Mouse (Mus musculus) cerebellum, adult 2 months (tissue): ENCODE measurements around the gene Rpl15.
"Not testable (repeated sequence)": the region's sequence is repeated elsewhere in the genome, so short reads cannot be mapped to it uniquely, and the experiment has no call there.

Experiments
- CTCF ChIP-seq: fragments of 200-500 bp; IDR thresholded peaks from 2 replicates; pipeline ENCODE4 v1.5.1; 2011; ENCODE audit warnings: low read depth, mild to moderate bottlenecking, control low read depth, low read length, moderate library complexity, borderline replicate concordance; ENCODE audit not compliant: insufficient read depth
- POLR2A ChIP-seq: fragments of 200-500 bp; IDR thresholded peaks from 2 replicates; pipeline ENCODE4 v1.6.1; 2011; ENCODE audit warnings: low read length, control low read depth, borderline replicate concordance; ENCODE audit not compliant: insufficient read depth

DNA sequence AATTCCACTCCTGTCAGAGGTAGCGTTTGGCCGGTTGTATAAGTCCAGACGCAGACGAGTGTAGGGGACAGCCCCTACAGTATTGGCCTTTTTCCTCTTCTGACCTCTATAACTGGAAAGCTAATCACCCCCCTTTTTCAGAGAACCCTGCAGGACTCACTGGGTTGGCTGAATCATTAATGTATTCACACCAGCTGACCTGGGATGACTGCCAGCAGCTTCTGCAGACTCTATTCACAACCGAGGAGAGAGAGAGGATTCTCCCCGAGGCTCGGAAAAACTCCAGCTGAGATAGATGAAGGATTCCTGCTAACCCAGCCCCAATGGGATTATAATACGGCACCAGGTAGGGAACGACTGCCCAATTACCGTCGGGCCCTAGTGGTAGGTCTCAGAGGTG, 45.0 kb downstream of the Rpl15 start:
- not testable (repeated sequence) for TF ChIP-seq POLR2A, CTCF
